Mouse (Mus musculus) G1E (cell line): ENCODE measurements around the gene Ppard. TPM values are rescaled to one million over a fixed set of nuclear protein-coding genes. Genes with fewer than 3 reads are reported as not detected.
A peak's percentile ranks its signal among the peaks of the same experiment; 100 is the strongest.
"Not testable (repeated sequence)": the region's sequence is repeated elsewhere in the genome, so short reads cannot be mapped to it uniquely, and the experiment has no call there.

ENCODE experiments used
- ATAC-seq: 2 replicates; pipeline ENCODE4 v1.8.0; 2016; ENCODE audit warnings: mild to moderate bottlenecking; ENCODE audit not compliant: insufficient number of reproducible peaks, poor library complexity, low FRiP score, severe bottlenecking; ENCODE audit errors: extremely low read depth
- DNase-seq: peaks from one replicate; pipeline ENCODE4 v3.0.0; 2012; ENCODE audit warnings: low spot score
- H3K27me3 ChIP-seq: 2 replicates; pipeline ENCODE4 v1.6.1; 2012; ENCODE audit warnings: mild to moderate bottlenecking, low read length, inconsistent platforms; ENCODE audit not compliant: insufficient read depth
- H3K36me3 ChIP-seq: replicated peaks from 2 replicates; pipeline ENCODE3; 2012; ENCODE audit warnings: mild to moderate bottlenecking, inconsistent platforms
- H3K4me1 ChIP-seq: 2 replicates; pipeline ENCODE4 v1.6.1; 2012; ENCODE audit warnings: low read depth, low read length, inconsistent platforms, mixed read lengths; ENCODE audit not compliant: insufficient read depth
- H3K4me3 ChIP-seq: 2 replicates; pipeline ENCODE4 v1.5.1; 2012; ENCODE audit warnings: low read depth, mild to moderate bottlenecking, inconsistent platforms, low read length, moderate library complexity, mixed read lengths
- H3K9me3 ChIP-seq: replicated peaks from 2 replicates; pipeline ENCODE4 v1.6.1; 2012; ENCODE audit warnings: inconsistent platforms
- CTCF ChIP-seq: IDR thresholded peaks from 2 replicates; pipeline ENCODE4 v1.5.1; 2012; ENCODE audit warnings: low read depth, low read length, inconsistent platforms, mixed read lengths
- GATA1 ChIP-seq: IDR thresholded peaks from 2 replicates; pipeline ENCODE4 v1.6.1; 2012; ENCODE audit warnings: borderline replicate concordance, low read length, inconsistent platforms, mixed read lengths
- GATA2 ChIP-seq: IDR thresholded peaks from 2 replicates; pipeline ENCODE4 v1.6.1; 2012; ENCODE audit warnings: low read depth, low read length, inconsistent platforms, borderline replicate concordance
- POLR2AphosphoS5 ChIP-seq: IDR thresholded peaks from 2 replicates; pipeline ENCODE4 v1.6.1; 2012; ENCODE audit warnings: low read depth, low read length, inconsistent platforms; ENCODE audit not compliant: insufficient replicate concordance
- TAL1 ChIP-seq: conservative IDR thresholded peaks from 2 replicates; pipeline ENCODE4 v1.6.1; 2012; ENCODE audit warnings: low read depth, low read length, inconsistent platforms, mixed read lengths
- polyA plus RNA-seq: library from polyadenylated mRNA; stranded (reverse); fragments of >175 nt; gene quantifications from 2 replicates; pipeline ENCODE4 v1.2.3, GENCODE M21; 2012
- total RNA-seq, 2 experiments: library from RNA; stranded (forward) in 1 of 2; stranded (reverse) in 1 of 2; fragments of 200-1000 nt in 1 of 2; fragments of >200 nt in 1 of 2; fragmentation: Nextera tagmentation in 1 of 2; gene quantifications; 2 replicates each; pipeline ENCODE4 v1.2.3; 2014 to 2017

Gene Ppard
- total and polyA plus RNA-seq, 3 experiments: 3.0 to 19.1 (median 17.8) TPM

- ATAC-seq: no peak
- Histone ChIP-seq H3K4me1 (peaks cover 93% of the 10 kb centered on the region), H3K4me3 (peak overlapping the region; percentile 91)
Observed at GRCm38 (mm10) chr17:28209457-28210110, 22.9 kb upstream of the Ppard start.

GRCm38 (mm10) chr17:28211921-28212341 lies 20.6 kb upstream of the Ppard start:
- Histone ChIP-seq H3K27me3 (no peaks in the 10 kb centered on the region), H3K4me3 (peak overlapping the region; percentile 54; the same call in 1 of the 2 replicates), H3K36me3 (peaks cover 68% of the 10 kb centered on the region), H3K9me3 (no peaks in the 10 kb centered on the region), H3K4me1 (peaks cover 74% of the 10 kb centered on the region)
- TF ChIP-seq CTCF (no peak), TAL1 (peak; percentile 50; the same call in 1 of the 2 replicates)
- ATAC-seq (peak; percentile 56), DNase-seq (peak; percentile 53)

More at GRCm38 (mm10) chr17:28209457-28210110, 22.9 kb upstream of the Ppard start:
- no peaks in the 10 kb centered on the region for H3K27me3 ChIP-seq
- H3K36me3 ChIP-seq: peaks cover 61% of the 10 kb centered on the region
- DNase-seq: peak; percentile 58
- H3K9me3 ChIP-seq: no peaks in the 10 kb centered on the region
- no peak for TF ChIP-seq GATA2
- TF ChIP-seq GATA1: no peak
- TF ChIP-seq POLR2AphosphoS5: no peak

- Histone ChIP-seq H3K4me3 (peak overlapping the region; percentile 54; the same call in 1 of the 2 replicates), H3K27me3 (no peaks in the 10 kb centered on the region), H3K9me3 (no peaks in the 10 kb centered on the region), H3K36me3 (peaks cover 72% of the 10 kb centered on the region), H3K4me1 (peaks cover 74% of the 10 kb centered on the region)
- no peak for TF ChIP-seq TAL1
- ATAC-seq (no peak), DNase-seq (no peak)
Observed at GRCm38 (mm10) chr17:28212391-28212790, 20.1 kb upstream of the Ppard start.

- Histone ChIP-seq H3K27me3 (no peaks in the 10 kb centered on the region), H3K4me1 (peaks cover 73% of the 10 kb centered on the region), H3K9me3 (no peaks in the 10 kb centered on the region), H3K4me3 (no peak overlapping the region), H3K36me3 (peaks cover 81% of the 10 kb centered on the region)
- TF ChIP-seq TAL1: no peak
- TF ChIP-seq CTCF: peak; percentile 60
- no peak for TF ChIP-seq GATA2
- DNase-seq: no peak
- no peak for ATAC-seq
Observed at GRCm38 (mm10) chr17:28213236-28213635, 19.3 kb upstream of the Ppard start.

- Histone ChIP-seq H3K9me3 (no peaks in the 10 kb centered on the region), H3K4me3 (no peak overlapping the region), H3K27me3 (no peaks in the 10 kb centered on the region), H3K36me3 (peaks cover 96% of the 10 kb centered on the region), H3K4me1 (peaks cover 50% of the 10 kb centered on the region)
- no peak for TF ChIP-seq TAL1
- no peak for TF ChIP-seq GATA1
- no peak for TF ChIP-seq CTCF
- TF ChIP-seq POLR2AphosphoS5: no peak
- no peak for TF ChIP-seq GATA2
- ATAC-seq (no peak), DNase-seq (no peak)
Observed at GRCm38 (mm10) chr17:28216791-28217190, 15.7 kb upstream of the Ppard start.

- no peak for DNase-seq
- Histone ChIP-seq H3K36me3 (peaks cover 95% of the 10 kb centered on the region), H3K9me3 (no peaks in the 10 kb centered on the region), H3K27me3 (no peaks in the 10 kb centered on the region), H3K4me1 (peaks cover 40% of the 10 kb centered on the region), H3K4me3 (no peak overlapping the region)
- no peak for ATAC-seq
- no peak for TF ChIP-seq CTCF
- no peak for TF ChIP-seq GATA1
- no peak for TF ChIP-seq TAL1
- no peak for TF ChIP-seq GATA2
- TF ChIP-seq POLR2AphosphoS5: no peak
Observed at GRCm38 (mm10) chr17:28217721-28218649, 14.5 kb upstream of the Ppard start.

- Histone ChIP-seq H3K36me3 (peaks cover 97% of the 10 kb centered on the region), H3K4me1 (peaks cover 50% of the 10 kb centered on the region)
- not testable (repeated sequence) for H3K27me3 ChIP-seq, H3K9me3 ChIP-seq, H3K4me3 ChIP-seq, ATAC-seq, DNase-seq
Observed at GRCm38 (mm10) chr17:28222463-28222862, 10.0 kb upstream of the Ppard start.
